Mouse (Mus musculus): ENCODE data around the gene Lamb3.
A peak's percentile ranks its signal among the peaks of the same experiment; 100 is the strongest.

Gene Lamb3

DNA sequence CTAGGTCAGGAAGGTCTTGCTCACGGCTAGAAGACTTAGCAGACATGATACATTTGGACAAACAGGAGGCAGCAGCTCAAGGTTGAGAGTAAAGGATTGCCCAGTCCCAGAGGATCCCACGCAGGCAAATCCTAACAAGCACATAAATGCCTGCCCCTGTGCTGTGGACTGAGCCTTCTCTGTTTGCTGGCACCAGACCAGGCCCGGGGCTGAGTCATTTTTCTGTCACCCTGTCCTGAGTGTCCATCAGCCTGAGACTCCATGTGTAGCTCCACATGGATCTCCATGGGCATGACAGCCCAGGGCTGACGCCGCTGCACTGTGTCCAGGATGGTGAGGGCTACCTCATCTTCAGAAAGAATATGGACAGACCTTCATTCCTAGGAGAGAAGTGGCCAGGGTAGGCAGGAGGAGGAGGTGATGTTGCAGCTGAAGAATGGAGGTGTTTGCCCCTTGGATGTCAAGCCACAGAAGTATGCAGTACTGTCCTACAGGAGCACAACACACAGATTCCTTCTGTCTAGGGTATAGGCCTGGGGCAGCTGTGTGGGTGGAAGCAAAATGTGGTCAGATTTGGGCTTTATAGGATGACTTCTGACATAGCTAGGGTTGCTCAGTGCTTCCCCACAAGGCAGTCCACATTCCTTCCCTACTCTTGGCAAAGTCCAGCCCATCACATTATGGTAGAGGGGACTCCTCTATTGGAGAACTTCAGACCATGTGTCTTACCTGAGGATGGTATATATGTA lies 134.9 kb downstream of the Lamb3 start:
- no peak for DNase-seq (ENCODE audit: low read depth)

DNA sequence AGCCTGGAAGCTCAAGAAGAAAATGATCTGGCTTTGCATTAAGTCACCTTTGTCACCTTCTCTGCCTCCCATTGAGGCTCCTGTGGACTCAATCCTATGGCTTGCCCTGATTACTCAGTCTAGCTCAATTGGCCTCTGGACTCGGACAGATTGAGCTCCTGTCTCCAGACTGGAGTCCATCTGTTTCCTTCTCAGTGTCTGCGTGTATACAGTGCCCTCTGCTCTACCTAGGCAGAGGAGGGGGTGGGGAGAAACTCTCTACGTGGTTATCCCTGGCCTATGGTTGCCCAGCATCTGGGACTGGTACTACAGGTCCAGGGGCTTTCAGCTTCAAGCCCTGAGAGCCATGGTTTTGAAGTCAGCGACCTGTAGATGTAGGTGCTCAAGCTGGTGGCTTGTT lies 136.4 kb downstream of the Lamb3 start:
- no peak for DNase-seq (ENCODE audit: low read depth)

GRCm38 (mm10) chr1:193344976-193345375 lies 137.5 kb downstream of the Lamb3 start:
- DNase-seq (ENCODE audit: low read depth), result no peak

GRCm38 (mm10) chr1:193346908-193347307 lies 139.4 kb downstream of the Lamb3 start:
- DNase-seq (ENCODE audit: low read depth), result no peak

- no peak for DNase-seq (ENCODE audit: low read depth)
Measured at GRCm38 (mm10) chr1:193348261-193348962, 140.9 kb downstream of the Lamb3 start.

DNA sequence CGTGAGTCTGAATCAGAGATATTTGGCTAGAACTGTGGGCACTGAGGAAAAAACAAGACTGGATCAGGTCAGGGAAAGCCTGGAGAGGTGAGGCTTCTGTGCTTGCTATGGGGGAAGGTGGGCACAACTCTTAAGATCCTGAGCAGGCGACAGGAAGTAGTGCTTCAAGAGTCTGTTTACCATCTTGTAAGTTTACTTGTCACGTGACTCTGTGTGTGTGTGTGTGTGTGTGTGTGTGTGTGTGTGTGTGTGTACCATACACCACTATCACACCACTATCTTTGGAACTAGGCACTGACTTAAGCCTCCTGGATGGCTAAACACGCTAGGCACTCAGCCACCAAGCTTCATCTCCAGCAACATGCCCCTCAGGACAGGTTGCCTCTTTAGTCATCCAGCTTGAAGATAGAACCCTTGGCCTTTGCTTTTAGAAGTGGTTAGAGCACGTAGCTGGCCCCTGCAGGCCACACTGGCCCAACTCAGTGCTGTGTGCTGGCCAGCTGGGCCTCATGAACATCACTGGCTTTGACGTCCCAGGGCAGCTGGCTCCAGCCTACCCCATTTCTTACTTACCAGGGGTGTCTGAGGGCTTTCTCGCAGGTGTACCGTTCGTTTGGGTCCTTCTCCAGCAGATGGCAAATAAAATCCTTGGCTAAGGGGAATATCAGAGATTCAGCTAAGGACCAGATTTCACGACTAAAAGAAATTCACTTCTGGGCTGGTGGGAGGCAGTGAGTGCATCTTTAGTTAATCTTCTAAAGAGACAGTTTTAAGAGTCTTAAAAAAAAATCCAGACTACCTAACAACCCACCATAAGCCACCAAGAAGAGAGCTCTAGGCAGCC lies 142.4 kb downstream of the Lamb3 start:
- no peak for DNase-seq (ENCODE audit: low read depth)

- DNase-seq (ENCODE audit: low read depth), result no peak
Measured at GRCm38 (mm10) chr1:193350546-193350801, 143.0 kb downstream of the Lamb3 start.

DNA sequence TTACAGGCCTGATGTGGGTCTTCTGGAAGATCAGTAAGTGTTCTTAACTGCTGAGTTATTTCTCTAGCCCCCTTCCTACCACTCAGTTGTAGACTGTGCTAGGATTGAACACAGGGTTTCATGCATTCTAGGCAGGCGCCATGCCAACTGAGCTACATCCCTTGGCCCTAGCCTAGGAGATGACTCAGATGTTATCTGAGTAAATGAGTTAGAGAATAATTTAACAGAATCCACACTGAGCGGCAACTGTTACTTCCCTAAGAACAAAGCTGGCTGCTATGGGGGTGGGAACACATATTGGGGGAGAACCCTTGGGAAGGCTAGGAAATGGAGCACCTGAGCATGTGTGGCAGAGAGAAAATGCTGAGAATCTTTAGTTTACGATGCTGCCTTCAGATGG lies 144.1 kb downstream of the Lamb3 start:
- DNase-seq (ENCODE audit: low read depth), result no peak

- no peak for DNase-seq (ENCODE audit: low read depth)
Measured at GRCm38 (mm10) chr1:193359199-193359598, 151.7 kb downstream of the Lamb3 start.

DNA sequence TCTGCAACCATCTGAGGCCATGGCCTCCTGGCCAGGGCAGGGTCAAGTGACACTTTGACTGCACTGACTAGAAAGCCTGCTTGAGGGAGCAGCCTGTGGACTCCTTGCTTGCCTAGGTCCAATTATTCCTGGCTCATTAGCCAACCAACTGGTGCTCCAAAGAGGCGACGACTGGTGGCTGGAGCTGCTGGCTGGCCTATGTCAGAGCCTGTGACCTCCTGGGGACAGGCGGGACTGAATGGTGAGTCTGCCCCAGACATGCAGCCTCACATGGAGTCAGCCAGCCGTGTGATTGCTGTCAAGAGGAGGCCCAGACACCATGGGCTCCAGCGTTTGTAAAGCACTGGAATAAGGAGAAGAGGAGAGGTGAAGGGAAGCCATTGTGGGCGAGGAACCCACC lies 153.7 kb downstream of the Lamb3 start:
- no peak for DNase-seq (ENCODE audit: low read depth)

GRCm38 (mm10) chr1:193362078-193362477 lies 154.6 kb downstream of the Lamb3 start:
- DNase-seq (ENCODE audit: low read depth), result no peak

GRCm38 (mm10) chr1:193363801-193364231 lies 156.3 kb downstream of the Lamb3 start:
- peak; percentile 37 for DNase-seq (ENCODE audit: low read depth)

DNA sequence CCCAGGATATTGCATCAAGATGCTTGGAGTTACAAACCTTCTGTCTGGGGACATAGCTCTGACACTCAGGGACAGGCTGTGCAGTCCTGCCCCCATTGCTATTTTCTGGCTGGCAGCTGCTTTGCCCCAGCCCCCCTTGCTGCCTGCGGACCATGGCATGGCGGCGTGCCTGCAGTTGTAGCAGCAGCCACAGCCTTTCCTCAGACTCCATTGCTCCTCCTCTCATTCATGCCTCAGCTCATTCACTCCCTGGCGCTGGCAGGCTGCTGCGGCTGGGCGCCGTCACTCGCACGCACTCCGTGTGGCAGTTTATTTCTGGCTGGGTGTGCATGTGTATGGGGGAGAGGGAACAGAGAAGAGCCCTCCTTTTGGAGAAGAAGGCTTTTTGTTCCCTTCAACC lies 160.6 kb downstream of the Lamb3 start:
- no peak for DNase-seq (ENCODE audit: low read depth)

DNA sequence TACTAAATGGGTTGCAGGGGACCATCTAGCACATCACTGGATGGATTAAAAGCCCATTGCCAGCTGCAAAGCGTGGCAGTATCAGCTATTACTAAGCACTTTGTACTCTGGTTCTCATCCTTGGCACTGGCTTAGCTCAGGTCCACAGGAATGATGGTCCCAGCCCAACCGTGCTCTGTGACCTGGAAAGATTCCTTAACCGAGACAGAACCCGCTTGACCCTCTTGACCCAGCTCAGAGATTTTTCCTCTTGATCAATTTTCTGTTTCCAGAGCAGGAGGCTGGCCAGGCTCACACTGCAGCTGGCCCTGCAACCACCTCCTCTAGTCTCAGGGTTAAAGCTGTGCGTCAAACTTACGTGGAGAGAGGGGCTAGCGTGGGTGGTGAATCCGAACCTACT lies 161.6 kb downstream of the Lamb3 start:
- DNase-seq (ENCODE audit: low read depth), result no peak

- no peak for DNase-seq (ENCODE audit: low read depth)
Measured at GRCm38 (mm10) chr1:193370096-193370495, 162.6 kb downstream of the Lamb3 start, which contains the start of gene Camk1g. Gene Camk1g, minus strand, starts transcription at chr1:193370298.

DNA sequence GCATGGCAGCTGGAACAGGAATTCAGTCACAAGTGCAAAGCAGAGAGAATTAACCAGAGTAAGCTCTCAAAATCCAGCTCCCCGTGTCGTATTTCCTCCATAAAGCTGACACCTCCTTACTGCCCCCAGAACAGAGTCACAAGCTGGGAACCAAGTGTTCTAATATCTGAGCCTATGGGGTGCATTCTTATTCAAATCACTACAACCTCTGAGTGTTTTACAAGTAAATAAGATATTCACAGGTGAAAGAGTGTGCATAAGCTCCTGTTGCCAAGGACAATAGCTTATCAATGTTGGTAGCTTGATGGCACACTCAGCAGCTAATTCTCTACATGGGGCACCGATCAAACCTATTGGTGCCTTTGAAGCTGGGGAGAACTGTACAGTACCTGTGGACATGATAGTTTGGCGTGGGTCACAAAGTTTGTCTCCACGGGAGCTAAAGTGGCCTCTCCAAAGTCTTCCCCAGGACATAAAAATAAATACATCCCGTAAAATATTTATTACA lies 166.5 kb downstream of the Lamb3 start:
- no peak for DNase-seq (ENCODE audit: low read depth)

DNA sequence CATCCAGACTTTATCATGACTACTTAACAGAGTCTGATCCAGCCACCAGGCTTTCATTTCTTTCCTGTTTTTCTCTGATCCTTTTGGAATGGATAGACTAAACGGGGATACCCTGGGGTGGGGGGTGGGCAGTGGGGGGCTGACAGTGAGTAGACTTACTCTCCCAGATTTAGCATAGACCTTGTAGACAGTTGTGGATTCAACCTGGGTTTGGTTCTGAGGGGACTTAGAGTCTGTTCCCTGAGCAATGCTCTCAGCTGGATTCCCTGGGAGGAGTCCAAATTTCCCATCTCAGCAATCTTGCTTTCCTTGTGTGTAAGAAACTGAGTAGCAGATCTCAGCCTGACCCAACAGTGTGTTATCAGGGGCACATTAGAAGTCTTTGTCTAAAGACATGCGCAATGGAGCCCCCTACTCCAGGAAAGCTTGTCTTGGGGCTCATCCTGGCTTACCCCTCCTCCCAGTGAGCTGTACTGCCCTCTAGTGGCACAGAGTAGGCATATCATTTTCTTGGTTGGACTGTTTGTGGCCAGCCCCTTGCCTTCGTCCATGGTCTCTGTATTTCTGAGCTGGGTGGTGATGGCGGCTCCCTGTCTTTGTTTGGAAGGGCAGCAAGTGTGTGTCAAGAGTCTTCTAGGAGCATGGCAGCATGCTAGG lies 169.1 kb downstream of the Lamb3 start:
- DNase-seq (ENCODE audit: low read depth), result peak; percentile 51

GRCm38 (mm10) chr1:193379634-193380033 lies 172.1 kb downstream of the Lamb3 start:
- DNase-seq (ENCODE audit: low read depth), result no peak

GRCm38 (mm10) chr1:193380877-193381276 lies 173.4 kb downstream of the Lamb3 start:
- DNase-seq (ENCODE audit: low read depth), result no peak

DNA sequence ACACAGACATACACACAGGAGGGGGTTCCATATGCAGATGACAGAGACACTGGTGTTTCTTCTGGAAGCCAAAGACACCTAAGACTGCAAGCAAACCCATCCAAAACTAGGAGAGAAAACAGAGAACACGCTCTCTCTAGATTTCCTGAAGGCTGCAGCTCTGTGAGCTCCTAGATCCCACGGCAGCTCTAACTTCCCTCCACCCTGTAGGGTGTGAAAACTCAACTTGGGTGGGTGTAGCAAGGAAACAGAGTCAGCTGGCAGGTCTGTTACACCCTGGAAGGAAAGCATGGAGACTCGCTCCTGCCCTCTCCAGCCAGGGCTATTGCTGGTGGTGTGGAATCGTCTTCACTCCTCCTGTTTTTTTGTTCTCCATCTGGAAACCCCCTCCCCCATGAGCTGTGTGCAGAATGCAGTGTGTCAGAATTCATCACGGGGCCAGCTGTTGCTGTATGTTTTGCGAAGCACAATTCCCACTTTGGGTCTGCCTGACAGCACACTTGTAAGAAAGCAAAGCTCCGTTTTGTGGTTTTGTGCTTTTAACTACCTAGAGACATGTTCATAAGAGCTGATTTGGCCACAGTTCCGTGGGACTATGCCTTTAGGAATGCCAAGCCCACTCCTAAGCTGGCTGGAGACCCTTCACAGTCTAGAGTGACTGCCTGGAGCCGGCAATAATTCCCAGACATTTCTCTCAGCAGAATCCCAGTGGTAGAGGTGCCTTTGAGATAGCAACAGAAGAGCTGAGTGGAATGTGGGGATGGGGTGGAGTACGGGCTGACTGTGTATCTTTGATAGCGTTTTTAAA lies 174.3 kb downstream of the Lamb3 start:
- no peak for DNase-seq (ENCODE audit: low read depth)

GRCm38 (mm10) chr1:193382435-193382834 lies 174.9 kb downstream of the Lamb3 start:
- DNase-seq (ENCODE audit: low read depth), result no peak
